Mouse (Mus musculus) embryonic fibroblast, embryonic 13.5 days (primary cell): ENCODE measurements around the gene Syn3.

Source experiments
- CTCF ChIP-seq: IDR thresholded peaks from 2 replicates; pipeline ENCODE4 v1.5.1; 2011; ENCODE audit warnings: mild to moderate bottlenecking, control low read depth, low read length, moderate library complexity, borderline replicate concordance; ENCODE audit not compliant: insufficient read depth
- POLR2A ChIP-seq: IDR thresholded peaks from 2 replicates; pipeline ENCODE4 v1.6.1; 2011; ENCODE audit warnings: low read depth, mild to moderate bottlenecking, control low read depth, low read length, moderate library complexity

GRCm38 (mm10) chr10:86056297-86056903 lies 442.3 kb downstream of the Syn3 start:
- TF ChIP-seq CTCF (no peak), POLR2A (no peak)
